Mouse (Mus musculus) embryonic facial prominence, embryonic 14.5 days (tissue): Measurements from ENCODE around the gene Ptpn21. TPM values are rescaled to one million over a fixed set of nuclear protein-coding genes. Genes with fewer than 3 reads are reported as not detected.

Experiments
- ATAC-seq: fragments of 200-750 bp; cut with Nextera tagmentation; 2 replicates; pipeline ENCODE4 v1.8.0; 2017; ENCODE audit warnings: low read depth, moderate number of reproducible peaks, moderate TSS enrichment
- DNase-seq: peaks from one replicate; pipeline ENCODE4 v3.0.0-alpha.2; 2015; ENCODE audit warnings: low spot score
- H3K27ac ChIP-seq: fragments of 300-500 bp; sonication (generic); replicated peaks from 2 replicates; pipeline ENCODE4 v1.5.1; 2014; ENCODE audit warnings: low read depth, mild to moderate bottlenecking, low read length, moderate library complexity
- H3K27me3 ChIP-seq: fragments of 300-500 bp; sonication (generic); replicated peaks from 2 replicates; pipeline ENCODE4 v1.6.1; 2014; ENCODE audit warnings: low read length; ENCODE audit not compliant: control insufficient read depth, insufficient read depth
- H3K36me3 ChIP-seq: fragments of 300-500 bp; sonication (generic); 2 replicates; pipeline ENCODE4 v1.6.1; 2014; ENCODE audit warnings: low read length, mixed read lengths; ENCODE audit not compliant: control insufficient read depth, insufficient read depth
- H3K4me1 ChIP-seq: fragments of 300-500 bp; sonication (generic); 2 replicates; pipeline ENCODE4 v1.6.1; 2014; ENCODE audit warnings: antibody characterized with exemption, low read length; ENCODE audit not compliant: control insufficient read depth, insufficient read depth
- H3K4me2 ChIP-seq: fragments of 300-500 bp; sonication (generic); 2 replicates; pipeline ENCODE4 v1.6.1; 2014; ENCODE audit warnings: low read depth, mild to moderate bottlenecking, low read length, moderate library complexity, mixed read lengths
- H3K4me3 ChIP-seq: fragments of 300-500 bp; sonication (generic); 2 replicates; pipeline ENCODE4 v1.5.1; 2014; ENCODE audit warnings: low read depth, mild to moderate bottlenecking, low read length
- H3K9ac ChIP-seq: fragments of 300-500 bp; sonication (generic); 2 replicates; pipeline ENCODE4 v1.6.1; 2014; ENCODE audit warnings: low read depth, mild to moderate bottlenecking, low read length, moderate library complexity, mixed read lengths
- H3K9me3 ChIP-seq: fragments of 300-500 bp; sonication (generic); 2 replicates; pipeline ENCODE4 v1.6.1; 2016; ENCODE audit warnings: low read length; ENCODE audit not compliant: control insufficient read depth
- WGBS: fragments of 180-500 bp; shearing (Covaris S2); extraction: QIAGEN DNeasy Blood & Tissue Kit; methylation state at CpG from one replicate; pipeline ENCODE4 v1.1.7; 2014; 5-methylcytosine and 5-hydroxymethylcytosine counted together
- polyA plus RNA-seq: library from polyadenylated mRNA; unstranded; fragments of >200 nt; fragmentation: Nextera tagmentation; extraction: Ambion mirVana; gene quantifications from 2 replicates; pipeline ENCODE4 v1.2.1, GENCODE M21; 2014

Ptpn21 gene
- polyA plus RNA-seq, 1 experiment from 2014 or later, result 11.7 TPM

GRCm38 (mm10) chr12:98746746-98747379 lies 9.7 kb upstream of the Ptpn21 start, which contains the start of gene Zc3h14:
TSS of gene Zc3h14 (plus strand) at chr12:98746964.
- ATAC-seq (peak; percentile 91), DNase-seq (peak; percentile 95)
- H3K27ac ChIP-seq, result peak within 1 kb of the TSS; percentile 90
- H3K4me2 ChIP-seq, result peak within 1 kb of the TSS; percentile 84
- H3K9me3 ChIP-seq, result no peaks in the 10 kb centered on the region
- WGBS, result under 1% methylated on average over 19 of the region's 87 CpGs
- peaks cover 13% of the 10 kb centered on the region for H3K4me1 ChIP-seq
- 0 out of 2 replicates have a peak, but pooled peaks cover 17% of the 10 kb centered on the region for H3K36me3 ChIP-seq
- H3K9ac ChIP-seq, result peak within 1 kb of the TSS; percentile 93
- no peaks in the 10 kb centered on the region for H3K27me3 ChIP-seq
- H3K4me3 ChIP-seq, result peak within 1 kb of the TSS; percentile 95

- Histone ChIP-seq H3K4me3 (no peak overlapping the region), H3K9me3 (no peaks in the 10 kb centered on the region), H3K27ac (no peak overlapping the region), H3K9ac (no peak overlapping the region), H3K4me2 (no peak overlapping the region), H3K27me3 (no peaks in the 10 kb centered on the region), H3K4me1 (peaks cover 13% of the 10 kb centered on the region), H3K36me3 (0 out of 2 replicates have a peak, but pooled peaks cover 11% of the 10 kb centered on the region)
- ATAC-seq, result peak; percentile 44; the same call in 1 of the 2 replicates
- 21% methylated on average over 2 of the region's 2 CpGs for WGBS
- peak; percentile 52 for DNase-seq
Measured at GRCm38 (mm10) chr12:98746131-98746530, 8.9 kb upstream of the Ptpn21 start.

DNA sequence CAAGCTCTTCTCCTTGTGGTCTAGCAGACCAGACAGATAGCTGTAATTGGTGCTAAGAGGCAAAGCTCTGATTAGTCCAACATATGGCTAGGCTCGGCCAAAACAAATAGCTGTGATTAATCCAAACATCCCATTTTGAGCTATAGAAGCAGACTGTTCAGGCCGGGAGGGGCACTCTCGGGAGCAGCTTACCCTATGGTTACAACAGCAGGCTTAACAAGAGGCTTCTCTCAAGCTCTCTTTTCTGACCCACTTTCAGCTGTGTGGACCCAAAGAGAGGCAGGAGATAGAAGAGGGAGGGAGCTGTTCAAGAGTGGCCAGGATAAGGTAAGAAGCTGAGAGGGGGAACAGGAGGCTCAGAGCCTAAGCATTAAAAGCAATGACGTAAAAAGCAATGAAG lies 8.4 kb upstream of the Ptpn21 start:
- DNase-seq (peak; percentile 26), ATAC-seq (no peak)
- H3K36me3 ChIP-seq, result 0 out of 2 replicates have a peak, but pooled peaks cover 7% of the 10 kb centered on the region
- H3K4me1 ChIP-seq, result peaks cover 13% of the 10 kb centered on the region
- H3K27ac ChIP-seq, result no peak overlapping the region
- H3K4me2 ChIP-seq, result no peak overlapping the region
- H3K4me3 ChIP-seq, result no peak overlapping the region
- no peaks in the 10 kb centered on the region for H3K9me3 ChIP-seq
- H3K9ac ChIP-seq, result no peak overlapping the region
- no peaks in the 10 kb centered on the region for H3K27me3 ChIP-seq
- WGBS, result 51% methylated on average over 4 of the region's 4 CpGs

GRCm38 (mm10) chr12:98741011-98741501 lies 3.9 kb upstream of the Ptpn21 start:
- Histone ChIP-seq H3K27me3 (no peaks in the 10 kb centered on the region), H3K9me3 (no peaks in the 10 kb centered on the region), H3K27ac (no peak overlapping the region), H3K4me1 (no peaks in the 10 kb centered on the region), H3K4me3 (no peak overlapping the region), H3K4me2 (no peak overlapping the region), H3K9ac (no peak overlapping the region), H3K36me3 (no peaks in the 10 kb centered on the region)
- DNase-seq (peak; percentile 68), ATAC-seq (peak; percentile 62)
- WGBS, result 46% methylated on average over 3 of the region's 3 CpGs

GRCm38 (mm10) chr12:98737801-98738350 lies 671 bp upstream of the Ptpn21 start:
- peak overlapping the region; percentile 89 for H3K4me2 ChIP-seq
- peak; percentile 23; the same call in 1 of the 2 replicates for ATAC-seq
- H3K4me3 ChIP-seq, result peak overlapping the region; percentile 80
- H3K4me1 ChIP-seq, result peaks cover 9% of the 10 kb centered on the region; the same call in 1 of the 2 replicates
- H3K27me3 ChIP-seq, result no peaks in the 10 kb centered on the region; the same call in 1 of the 2 replicates
- H3K27ac ChIP-seq, result peak overlapping the region; percentile 88; the same call in 1 of the 2 replicates
- no peaks in the 10 kb centered on the region for H3K9me3 ChIP-seq
- DNase-seq, result peak; percentile 48
- WGBS, result 16% methylated on average over 7 of the region's 7 CpGs
- H3K9ac ChIP-seq, result peak overlapping the region; percentile 95
- no peaks in the 10 kb centered on the region for H3K36me3 ChIP-seq

DNA sequence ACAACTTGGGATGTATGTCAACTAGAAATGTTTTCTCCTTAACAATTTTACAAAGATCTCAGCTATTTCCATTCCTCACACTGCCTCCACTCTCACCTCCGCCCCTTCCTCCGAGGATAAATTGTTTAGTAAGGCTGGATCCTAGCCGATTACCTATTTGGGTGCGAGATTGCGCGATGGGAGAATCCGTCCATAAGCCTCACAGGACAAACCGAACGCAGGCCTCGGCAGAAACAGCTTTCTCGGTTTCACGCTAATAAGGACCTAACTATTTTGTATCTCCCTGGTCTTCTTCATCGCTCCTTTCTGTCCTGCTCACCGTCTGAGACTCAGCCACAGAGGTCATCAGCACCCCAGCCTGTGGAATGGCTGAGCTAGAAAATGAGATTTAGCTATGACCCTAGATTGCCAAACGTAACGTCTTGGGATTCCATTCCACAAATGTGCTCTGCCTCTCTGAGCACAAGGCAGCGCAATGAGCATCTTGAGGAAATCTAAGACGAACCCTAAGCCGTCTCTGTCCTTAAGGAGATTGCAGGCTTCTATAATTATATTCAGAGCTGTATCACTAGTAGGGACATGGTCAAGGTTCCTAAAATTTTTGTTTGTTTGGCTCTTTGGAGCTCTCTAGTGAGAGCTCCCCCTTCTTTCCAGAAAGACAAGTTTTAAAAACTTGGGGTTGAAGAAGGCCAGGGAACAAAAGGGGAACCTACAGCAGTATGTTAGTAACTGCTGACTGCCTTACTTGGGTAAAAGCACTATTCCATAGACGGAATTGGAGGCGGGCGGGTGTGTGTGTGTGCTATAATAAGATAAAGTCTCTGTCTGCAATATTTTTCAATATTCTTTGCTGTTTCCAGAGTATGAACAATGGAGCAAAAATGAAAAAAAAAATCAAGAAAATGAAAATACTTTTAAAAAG lies 2.1 kb downstream of the Ptpn21 start:
- WGBS, result 8% methylated on average over 22 of the region's 22 CpGs
- Histone ChIP-seq H3K9me3 (no peaks in the 10 kb centered on the region), H3K27me3 (no peaks in the 10 kb centered on the region; the same call in 1 of the 2 replicates), H3K4me2 (peak overlapping the region; percentile 80), H3K9ac (peak overlapping the region; percentile 69), H3K27ac (no peak overlapping the region; the same call in 1 of the 2 replicates), H3K4me1 (peaks cover 9% of the 10 kb centered on the region; the same call in 1 of the 2 replicates), H3K4me3 (peak overlapping the region; percentile 56), H3K36me3 (no peaks in the 10 kb centered on the region)
- ATAC-seq (no peak), DNase-seq (no peak)

DNA sequence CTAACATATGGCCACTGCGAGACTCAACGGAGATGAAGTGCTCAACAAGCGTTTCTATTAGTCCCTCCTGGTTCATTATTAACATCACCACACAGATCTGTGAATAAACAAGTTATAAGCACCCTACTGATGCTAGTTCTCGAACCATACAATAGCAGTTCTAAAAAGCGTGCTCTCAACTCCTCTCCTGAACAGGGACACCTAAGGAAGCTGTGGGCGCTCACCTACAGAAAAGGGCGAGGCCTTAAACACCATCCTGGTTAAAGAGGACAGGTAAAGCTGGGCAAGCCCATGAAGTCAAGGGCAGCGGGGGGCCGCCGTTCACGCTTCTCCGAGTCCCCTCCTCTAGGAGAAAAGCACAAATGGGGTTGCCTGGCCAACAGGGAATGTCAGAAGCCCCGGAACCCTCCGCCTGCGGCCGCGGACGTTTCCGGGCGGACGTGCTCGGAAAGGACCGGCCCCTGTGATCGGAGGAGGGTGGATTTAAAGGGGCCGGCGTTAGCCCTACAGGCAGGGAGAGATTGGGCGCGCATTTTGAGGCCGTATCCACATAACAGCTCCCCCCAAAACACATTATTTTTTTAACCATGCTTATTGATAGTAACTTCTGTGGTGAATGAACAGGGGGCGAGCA lies 2.8 kb downstream of the Ptpn21 start:
- Histone ChIP-seq H3K9ac (peak overlapping the region; percentile 69), H3K4me3 (peak overlapping the region; percentile 56), H3K36me3 (no peaks in the 10 kb centered on the region), H3K27ac (peak overlapping the region; percentile 70; the same call in 1 of the 2 replicates), H3K4me2 (peak overlapping the region; percentile 80), H3K27me3 (no peaks in the 10 kb centered on the region; the same call in 1 of the 2 replicates), H3K4me1 (peaks cover 9% of the 10 kb centered on the region; the same call in 1 of the 2 replicates), H3K9me3 (no peaks in the 10 kb centered on the region)
- WGBS, result 1% methylated on average over 30 of the region's 30 CpGs
- DNase-seq (peak; percentile 94), ATAC-seq (peak; percentile 90)
